Mouse (Mus musculus) CH12.LX (cell line): Measurements from ENCODE around the gene Melk. TPM values are rescaled to one million over a fixed set of nuclear protein-coding genes. Genes with fewer than 3 reads are reported as not detected.

Source experiments
- DNase-seq: peaks from one replicate; pipeline ENCODE4 v3.0.0-alpha.2; 2013; ENCODE audit errors: extremely low read depth
- H3K27ac ChIP-seq: 2 replicates; pipeline ENCODE4 v1.5.1; 2012; ENCODE audit warnings: low read depth, mild to moderate bottlenecking, control low read depth, moderate library complexity; ENCODE audit not compliant: insufficient read depth
- H3K27me3 ChIP-seq: replicated peaks from 2 replicates; pipeline ENCODE3; 2012; ENCODE audit warnings: inconsistent platforms
- H3K36me3 ChIP-seq, 2 experiments: replicated peaks in 1 of 2; 2 replicates each; pipeline versions ENCODE3 to v1.6.1; 2012; ENCODE audit warnings: inconsistent platforms in 1 of 2, low read length in 1 of 2, mild to moderate bottlenecking in 1 of 2, mixed read lengths in 1 of 2, moderate library complexity in 1 of 2; ENCODE audit not compliant: control insufficient read depth in 1 of 2, insufficient read depth in 1 of 2
- H3K4me1 ChIP-seq, 2 experiments: 2 replicates each; pipeline ENCODE4 v1.6.1; 2012; ENCODE audit warnings: inconsistent platforms in 1 of 2, moderate library complexity in 1 of 2; ENCODE audit not compliant: insufficient read depth in 2 of 2, control insufficient read depth in 1 of 2
- H3K4me2 ChIP-seq: 2 replicates; pipeline ENCODE4 v1.6.1; 2012; ENCODE audit warnings: low read depth, mild to moderate bottlenecking, control low read depth; ENCODE audit not compliant: poor library complexity, insufficient read depth, severe bottlenecking
- H3K4me3 ChIP-seq, 3 experiments: fragments of 150-350 bp in 1 of 3; sonication (generic) in 1 of 3; replicated peaks in 1 of 3; 2 replicates each; pipeline versions ENCODE3 to v1.5.1; 2011 to 2012; ENCODE audit warnings: low read depth in 2 of 3, low read length in 2 of 3, mild to moderate bottlenecking in 2 of 3, moderate library complexity in 2 of 3, control low read depth in 1 of 3, improper control_type of control experiment in 1 of 3, inconsistent platforms in 1 of 3, mixed read lengths in 1 of 3; ENCODE audit not compliant: poor library complexity in 1 of 3
- H3K79me2 ChIP-seq: replicated peaks from 2 replicates; pipeline ENCODE4 v1.6.1; 2012; ENCODE audit warnings: mild to moderate bottlenecking, moderate library complexity; ENCODE audit not compliant: control insufficient read depth, poor library complexity, insufficient read depth, severe bottlenecking; ENCODE audit errors: extremely low read depth
- H3K9ac ChIP-seq: 2 replicates; pipeline ENCODE4 v1.6.1; 2012; ENCODE audit warnings: low read depth, mild to moderate bottlenecking, control low read depth, moderate library complexity; ENCODE audit not compliant: insufficient read depth
- H3K9me3 ChIP-seq: replicated peaks from 2 replicates; pipeline ENCODE3; 2012; ENCODE audit warnings: low read length, inconsistent platforms, mixed read lengths
- BHLHE40 ChIP-seq: IDR thresholded peaks from 2 replicates; pipeline ENCODE4 v1.6.1; 2011; ENCODE audit warnings: mild to moderate bottlenecking, low read depth, low read length, improper control_type of control experiment
- EP300 ChIP-seq: IDR thresholded peaks from 2 replicates; pipeline ENCODE4 v1.6.1; 2011; ENCODE audit warnings: low read length, improper control_type of control experiment
- ETS1 ChIP-seq: conservative IDR thresholded peaks from 2 replicates; pipeline ENCODE4 v1.6.1; 2012; ENCODE audit warnings: low read depth, mild to moderate bottlenecking, inconsistent platforms, low read length, improper control_type of control experiment, moderate library complexity
- GABPA ChIP-seq: IDR thresholded peaks from 2 replicates; pipeline ENCODE4 v1.6.1; 2012; ENCODE audit warnings: low read depth, low read length, improper control_type of control experiment, inconsistent platforms; ENCODE audit not compliant: insufficient replicate concordance
- HCFC1 ChIP-seq: IDR thresholded peaks from 2 replicates; pipeline ENCODE4 v1.6.1; 2012; ENCODE audit warnings: low read depth, mild to moderate bottlenecking, inconsistent platforms, low read length, improper control_type of control experiment
- IRF4 ChIP-seq: IDR thresholded peaks from 2 replicates; pipeline ENCODE4 v1.6.1; 2014; ENCODE audit warnings: low read depth, mild to moderate bottlenecking, inconsistent platforms, low read length, improper control_type of control experiment
- JUN ChIP-seq: IDR thresholded peaks from 2 replicates; pipeline ENCODE4 v1.6.1; 2011; ENCODE audit warnings: low read depth, mild to moderate bottlenecking, low read length, improper control_type of control experiment, moderate library complexity; ENCODE audit not compliant: insufficient read depth
- MAFK ChIP-seq: IDR thresholded peaks from 2 replicates; pipeline ENCODE4 v1.6.1; 2011; ENCODE audit warnings: low read length, improper control_type of control experiment; ENCODE audit not compliant: insufficient replicate concordance
- MEF2A ChIP-seq: IDR thresholded peaks from 2 replicates; pipeline ENCODE4 v1.6.1; 2014; ENCODE audit warnings: low read depth, mild to moderate bottlenecking, inconsistent platforms, low read length, improper control_type of control experiment, borderline replicate concordance
- NELFE ChIP-seq: IDR thresholded peaks from 2 replicates; pipeline ENCODE4 v1.6.1; 2011; ENCODE audit warnings: low read depth, low read length, improper control_type of control experiment
- NRF1 ChIP-seq: IDR thresholded peaks from 2 replicates; pipeline ENCODE4 v1.6.1; 2014; ENCODE audit warnings: low read depth, mild to moderate bottlenecking, inconsistent platforms, low read length, improper control_type of control experiment, moderate library complexity
- POLR2AphosphoS2 ChIP-seq: IDR thresholded peaks from 2 replicates; pipeline ENCODE4 v1.6.1; 2011; ENCODE audit warnings: low read depth, low read length, improper control_type of control experiment
- TCF12 ChIP-seq: IDR thresholded peaks from 2 replicates; pipeline ENCODE4 v1.6.1; 2014; ENCODE audit warnings: low read depth, mild to moderate bottlenecking, inconsistent platforms, low read length, improper control_type of control experiment
- UBTF ChIP-seq: IDR thresholded peaks from 2 replicates; pipeline ENCODE4 v1.6.1; 2012; ENCODE audit warnings: low read depth, mild to moderate bottlenecking, inconsistent platforms, low read length, improper control_type of control experiment, moderate library complexity
- USF2 ChIP-seq: conservative IDR thresholded peaks from 2 replicates; pipeline ENCODE4 v1.6.1; 2011; ENCODE audit warnings: low read depth, low read length, improper control_type of control experiment
- ZKSCAN1 ChIP-seq: IDR thresholded peaks from 2 replicates; pipeline ENCODE4 v1.6.1; 2012; ENCODE audit warnings: low read depth, inconsistent platforms, low read length, improper control_type of control experiment, borderline replicate concordance
- dilution Hi-C: fragments of 300-500 bp; cut with MboI; formaldehyde crosslinking; loops from 2 replicates; pipeline ENCODE4 v1.14.3; 2020; ENCODE audit warnings: low sequenced_read_pairs; ENCODE audit not compliant: extremely low pct_unique_long_range_greater_than_20kb, extremely low pct_ligation_motif_present
- in situ Hi-C: fragments of 300-500 bp; cut with MboI; formaldehyde crosslinking; loops from 3 replicates; pipeline ENCODE4 v1.14.3; 2019; ENCODE audit warnings: low sequenced_read_pairs, low pct_ligation_motif_present, low pct_unique_long_range_greater_than_20kb, mixed read lengths
- polyA plus RNA-seq: library from polyadenylated mRNA; unstranded; fragments of >175 nt; gene quantifications from 2 replicates; pipeline ENCODE4 v1.2.1, GENCODE M21; 2012; ENCODE audit warnings: low read depth; ENCODE audit not compliant: insufficient read length
- total RNA-seq, 2 experiments: library from RNA; depleted of rRNA; stranded (reverse); fragments of 300-350 nt in 1 of 2; fragments of >200 nt in 1 of 2; gene quantifications; 2 replicates each; pipeline ENCODE4 v1.2.3; 2012 to 2014

Gene Melk
- total and polyA plus RNA-seq, 3 experiments: 25.0 to 47.4 (median 44.9) TPM

DNA sequence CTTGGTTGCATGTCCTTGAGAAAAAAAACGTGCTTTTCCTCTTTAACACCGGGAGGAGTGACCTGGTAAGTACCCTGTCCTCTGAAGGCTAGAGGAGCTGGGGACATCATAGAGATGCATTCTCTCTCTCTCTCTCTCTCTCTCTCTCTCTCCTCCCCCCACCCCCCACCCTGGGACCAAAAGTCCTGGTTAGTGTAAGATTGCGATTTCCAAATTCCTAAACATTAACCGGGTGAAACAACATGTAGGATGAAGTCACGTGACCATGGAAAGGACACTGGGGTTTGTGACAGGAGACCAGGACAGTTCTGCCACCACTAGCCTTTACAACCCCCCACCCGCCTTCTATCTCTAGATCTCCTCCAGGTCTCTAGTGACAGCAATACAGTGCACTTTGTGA, 47.5 kb upstream of the Melk start:
- peaks cover 7 to 9% of the 10 kb centered on the region in 2 experiments; a peak in 3 of 4 replicates for H3K4me1 ChIP-seq
- in situ Hi-C loops: no loop called here
- no peak for DNase-seq

DNA sequence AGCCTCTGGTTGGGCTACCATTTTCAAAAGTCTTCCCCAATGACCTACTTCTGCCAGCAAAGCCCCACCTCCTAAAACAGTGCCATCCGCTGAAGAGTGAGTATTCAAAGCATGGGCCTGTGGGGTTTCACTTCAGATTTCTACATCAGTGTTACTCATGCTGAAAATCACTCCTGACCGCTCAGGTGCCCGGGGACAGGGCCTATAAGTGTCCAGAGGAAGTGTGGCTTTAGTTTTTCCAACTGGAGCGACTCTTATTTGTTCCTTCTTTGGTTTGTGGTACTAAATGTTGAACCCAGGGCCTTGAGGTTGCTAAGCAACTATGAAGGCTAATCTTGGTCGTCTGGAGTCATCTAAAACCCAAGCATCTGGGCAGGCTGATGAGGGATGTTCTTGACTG, 46.1 kb upstream of the Melk start:
- no peak overlapping the region for H3K9ac ChIP-seq
- DNase-seq: peak; percentile 18
- peak overlapping the region; percentile 21; the same call in 1 of the 2 replicates for H3K4me2 ChIP-seq
- in situ Hi-C loops (no loop called here), dilution Hi-C loops (no loop called here)
- peaks cover 17% of the 10 kb centered on the region for H3K27me3 ChIP-seq
- no peak overlapping the region for H3K27ac ChIP-seq
- no peaks in the 10 kb centered on the region for H3K9me3 ChIP-seq
- no peak for TF ChIP-seq HCFC1
- TF ChIP-seq ETS1: 0 out of 2 replicates have a peak, but pooled peaks have one; percentile 17
- TF ChIP-seq MEF2A: peak; percentile 31; the same call in 1 of the 2 replicates
- no peak for TF ChIP-seq NELFE
- TF ChIP-seq TCF12: peak; percentile 37; the same call in 1 of the 2 replicates
- peak; percentile 68; the same call in 1 of the 2 replicates for TF ChIP-seq EP300
- 0 out of 2 replicates have a peak, but pooled peaks have one; percentile 2 for TF ChIP-seq JUN
- peak; percentile 80 for TF ChIP-seq BHLHE40
- no peak for TF ChIP-seq UBTF
- no peak for TF ChIP-seq ZKSCAN1
- peak; percentile 82 for TF ChIP-seq IRF4
- TF ChIP-seq MAFK: no peak
- TF ChIP-seq GABPA: no peak
- no peak overlapping the region for H3K4me3 ChIP-seq
- no peaks in the 10 kb centered on the region for H3K36me3 ChIP-seq
- no peaks in the 10 kb centered on the region for H3K79me2 ChIP-seq
- peaks cover 4 to 9% of the 10 kb centered on the region in 2 experiments; a peak in 3 of 4 replicates for H3K4me1 ChIP-seq

More for the DNA sequence above, 47.5 kb upstream of the Melk start:
- TF ChIP-seq EP300: no peak
- no peak for TF ChIP-seq POLR2AphosphoS2
- no peak for TF ChIP-seq USF2
- no peak for TF ChIP-seq UBTF
- TF ChIP-seq NRF1: no peak
- dilution Hi-C loops: no loop called here
- Histone ChIP-seq H3K9me3 (no peaks in the 10 kb centered on the region), H3K27ac (no peak overlapping the region), H3K36me3 (no peaks in the 10 kb centered on the region), H3K9ac (no peak overlapping the region), H3K79me2 (no peaks in the 10 kb centered on the region), H3K4me2 (no peak overlapping the region), H3K4me3 (no peak overlapping the region), H3K27me3 (peaks cover 10% of the 10 kb centered on the region)
